Mouse (Mus musculus) natural killer cell, adult 2 months (primary cell): ENCODE data around the gene Pld1.

Experiments
- DNase-seq, 2 experiments: peaks; one replicate each; pipeline ENCODE4 v3.0.0; 2022; ENCODE audit warnings: low spot score in 2 of 2

The Pld1 gene

GRCm38 (mm10) chr3:28049526-28049925 is 111.0 kb downstream of the Pld1 start:
- no peak for DNase-seq

DNA sequence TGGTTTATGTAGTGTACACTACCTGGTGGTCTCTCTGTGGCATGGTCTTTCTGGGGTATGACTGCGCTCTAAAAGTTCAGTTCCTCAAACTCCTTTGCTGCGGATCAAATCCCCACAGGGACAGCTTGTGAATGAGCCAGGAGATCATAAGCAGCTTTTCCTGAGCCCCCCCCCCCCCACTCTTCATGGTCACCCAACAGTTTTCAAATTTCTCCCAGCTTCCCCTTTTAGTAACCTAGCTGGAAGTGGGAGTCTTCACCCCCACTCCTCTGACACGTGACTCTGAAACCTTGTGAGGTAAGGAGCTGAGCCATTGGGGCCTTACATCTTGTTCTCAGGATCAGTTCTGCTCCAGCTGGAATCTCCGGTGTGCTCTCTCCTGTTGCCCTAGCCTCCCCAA is 114.6 kb downstream of the Pld1 start:
- no peak for DNase-seq

DNA sequence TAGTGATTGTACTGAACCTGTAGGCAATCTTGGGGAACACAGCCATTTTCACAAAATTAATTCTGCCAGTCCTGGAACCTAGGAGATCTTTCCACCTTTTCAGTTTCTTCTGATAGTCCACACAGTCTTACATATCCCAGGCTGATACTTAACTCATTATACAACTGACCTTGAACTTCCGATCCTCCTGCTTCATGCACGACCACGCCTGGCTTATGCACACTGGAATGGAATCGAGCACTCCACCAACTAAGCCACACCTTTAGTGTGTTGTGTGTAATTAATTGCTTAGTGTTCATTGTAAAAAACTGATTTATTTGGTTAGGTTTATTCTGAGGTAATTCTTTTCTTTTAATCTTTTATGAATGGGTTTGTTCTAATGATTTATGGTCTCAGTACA is 122.2 kb downstream of the Pld1 start:
- DNase-seq: no peak

GRCm38 (mm10) chr3:28061155-28061554 is 122.7 kb downstream of the Pld1 start:
- no peak for DNase-seq

GRCm38 (mm10) chr3:28079211-28079610 is 140.7 kb downstream of the Pld1 start:
- no peak for DNase-seq

GRCm38 (mm10) chr3:28080116-28080515 is 141.6 kb downstream of the Pld1 start:
- no peak for DNase-seq

DNA sequence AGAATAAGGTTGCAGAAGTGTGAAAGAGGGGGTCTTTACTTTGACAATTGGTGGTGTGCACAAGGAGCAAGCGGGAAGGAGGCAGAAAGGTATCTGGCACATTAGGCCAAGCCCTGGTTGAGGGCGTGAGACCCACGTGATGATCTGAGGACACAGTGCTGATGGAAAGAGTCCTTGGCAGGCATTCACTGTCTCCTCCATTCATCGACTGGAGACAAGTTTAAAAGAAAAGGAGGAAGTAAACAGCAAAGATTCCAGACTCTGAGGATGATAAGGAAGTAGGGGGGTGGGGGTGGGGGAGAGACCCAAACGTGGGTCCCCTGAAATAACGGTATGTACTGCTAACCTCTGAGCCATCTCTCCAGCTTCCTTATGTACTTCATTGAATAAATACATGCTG is 142.5 kb downstream of the Pld1 start:
- DNase-seq: no peak

DNA sequence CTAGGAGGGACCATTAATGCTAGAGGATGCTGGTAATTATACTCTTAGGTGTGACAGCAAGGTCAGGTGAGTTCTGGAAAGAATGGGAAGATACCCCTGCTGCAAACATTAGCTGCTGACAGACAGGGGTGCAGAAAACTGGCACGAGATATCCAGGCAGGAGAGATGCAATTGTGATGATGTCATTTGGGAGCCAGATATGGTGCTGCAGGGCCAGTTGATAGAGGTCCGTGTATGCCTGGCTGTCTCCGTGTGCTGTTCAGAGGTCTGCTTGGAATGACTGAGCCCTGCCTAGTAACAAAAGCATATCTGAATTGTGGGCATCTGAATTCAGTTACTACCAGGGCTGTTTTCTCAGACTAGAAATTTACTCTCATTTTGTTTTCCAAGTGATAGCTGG is 144.7 kb downstream of the Pld1 start:
- no peak for DNase-seq

- DNase-seq: no peak
Measured at GRCm38 (mm10) chr3:28084281-28084680, 145.8 kb downstream of the Pld1 start.

GRCm38 (mm10) chr3:28091296-28091695 is 152.8 kb downstream of the Pld1 start:
- no peak for DNase-seq

GRCm38 (mm10) chr3:28091741-28092140 is 153.2 kb downstream of the Pld1 start:
- no peak for DNase-seq

DNA sequence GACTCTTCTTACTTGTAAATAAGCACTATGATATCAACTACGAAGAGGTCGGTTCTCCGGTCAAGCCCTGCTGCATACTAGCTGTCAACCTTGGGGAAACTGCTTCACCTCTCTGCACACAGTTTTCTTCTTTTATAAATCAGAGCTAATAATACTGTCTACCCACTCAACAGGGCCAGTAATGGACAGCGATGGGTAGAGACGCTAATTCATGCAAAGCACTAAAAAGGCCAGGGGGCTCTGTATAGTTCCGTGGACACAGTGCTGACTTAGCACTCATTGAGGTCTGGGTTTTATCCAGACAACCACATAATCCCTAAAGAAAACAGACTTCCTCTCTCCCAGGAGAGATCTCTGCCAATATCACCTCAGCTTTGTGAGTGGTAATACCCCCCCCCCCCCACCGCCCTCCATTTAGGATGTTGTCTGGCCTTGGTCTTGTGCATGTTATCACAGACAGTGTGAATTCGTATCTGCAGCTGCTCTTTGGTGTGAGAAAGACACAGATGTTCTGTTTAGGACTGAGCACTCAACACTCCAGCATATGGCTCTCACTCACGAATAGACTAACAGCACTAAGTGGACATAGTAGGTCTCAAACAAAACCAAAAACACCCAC is 155.3 kb downstream of the Pld1 start:
- DNase-seq: no peak

DNA sequence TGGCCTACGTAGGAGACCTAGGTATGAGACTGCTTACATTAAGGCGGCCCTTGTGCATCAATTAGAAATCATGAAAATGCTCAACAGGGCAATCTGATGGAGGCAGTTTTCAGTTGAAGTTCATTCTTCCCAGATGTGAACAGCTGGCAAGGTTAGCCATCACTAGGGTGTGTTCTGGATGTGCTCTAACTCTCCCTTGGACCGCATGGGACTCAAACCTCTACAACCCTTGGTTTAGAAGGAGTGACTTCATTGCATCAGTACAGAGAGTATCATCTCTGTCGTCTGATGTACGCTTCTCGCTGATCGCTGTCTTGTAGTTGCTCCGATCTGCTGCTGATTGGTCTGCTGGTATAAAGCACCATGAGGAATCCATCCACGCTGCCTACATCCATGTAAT is 157.0 kb downstream of the Pld1 start:
- no peak for DNase-seq

DNA sequence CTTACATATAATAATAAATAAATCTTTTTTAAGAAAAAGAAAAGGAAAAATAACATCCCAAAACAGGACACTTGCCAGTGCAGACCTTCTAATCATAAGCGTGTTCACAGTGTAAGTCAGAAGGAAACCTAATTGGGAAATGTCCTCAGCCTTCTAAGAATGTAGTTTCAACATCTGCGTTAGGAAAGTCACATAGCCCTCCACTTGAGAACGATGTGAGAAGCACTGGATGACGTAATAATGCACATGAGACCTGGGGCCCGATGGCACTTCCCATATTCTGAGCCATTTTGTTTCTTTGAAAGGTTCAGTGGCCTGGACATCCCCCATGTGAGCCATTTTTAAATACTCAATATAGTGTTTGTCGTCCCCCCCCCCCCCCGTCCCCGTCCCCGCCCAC is 160.7 kb downstream of the Pld1 start:
- no peak for DNase-seq

- DNase-seq: no peak
Measured at GRCm38 (mm10) chr3:28104992-28105391, 166.5 kb downstream of the Pld1 start.

GRCm38 (mm10) chr3:28107446-28108004 is 169.0 kb downstream of the Pld1 start:
- DNase-seq: no peak

GRCm38 (mm10) chr3:28111516-28111915 is 173.0 kb downstream of the Pld1 start:
- no peak for DNase-seq

DNA sequence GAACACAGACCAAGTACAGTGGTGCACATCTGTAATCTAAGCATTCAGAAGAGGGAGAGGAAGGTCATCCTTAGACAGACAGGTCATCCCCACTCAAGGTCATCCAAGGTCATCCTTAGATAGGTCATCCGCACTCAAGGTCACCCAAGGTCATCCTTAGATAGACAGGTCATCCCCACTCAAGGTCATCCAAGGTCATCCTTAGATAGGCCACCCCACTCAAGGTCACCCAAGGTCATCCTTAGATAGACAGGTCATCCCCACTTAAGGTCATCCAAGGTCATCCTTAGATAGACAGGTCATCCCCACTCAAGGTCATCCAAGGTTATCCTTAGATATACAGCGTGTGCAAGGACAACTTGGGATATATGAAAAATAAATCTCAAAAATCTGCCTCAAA is 175.4 kb downstream of the Pld1 start:
- DNase-seq: no peak

GRCm38 (mm10) chr3:28141716-28142115 is 203.2 kb downstream of the Pld1 start:
- no peak for DNase-seq

GRCm38 (mm10) chr3:28142121-28142520 is 203.6 kb downstream of the Pld1 start:
- DNase-seq: no peak

GRCm38 (mm10) chr3:28144676-28145075 is 206.2 kb downstream of the Pld1 start:
- no peak for DNase-seq

- DNase-seq: no peak
Measured at GRCm38 (mm10) chr3:28145461-28145860, 207.0 kb downstream of the Pld1 start.

- DNase-seq: no peak
Measured at GRCm38 (mm10) chr3:28149656-28150256, 211.3 kb downstream of the Pld1 start.

DNA sequence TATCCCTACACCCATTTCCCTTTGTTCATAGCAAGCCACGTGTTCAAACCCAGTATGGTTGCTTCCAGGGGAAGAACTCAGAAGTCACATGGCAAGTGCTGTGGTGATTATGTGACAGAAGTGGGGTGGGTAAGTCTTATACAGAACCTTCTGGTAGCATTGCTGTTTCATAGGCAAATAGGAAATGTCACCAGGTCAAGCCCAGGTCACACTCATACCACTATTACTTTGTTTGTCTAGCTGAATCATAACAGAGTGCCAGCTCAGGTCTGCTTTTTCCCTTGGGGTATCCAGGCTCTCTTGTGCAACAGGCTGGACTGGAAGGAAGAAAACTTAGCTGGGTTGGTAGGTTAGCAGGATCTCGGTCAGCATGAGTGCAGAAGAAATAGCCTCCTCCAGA is 219.5 kb downstream of the Pld1 start:
- no peak for DNase-seq
